Mouse (Mus musculus): ENCODE measurements at regions not wholly inside any gene's neighbourhood (a gene's known extent, or its start where the extent isn't known, plus 50 kb on each side); places are given as distances from the start of the nearest gene placed in this dataset.
A peak's percentile ranks its signal among the peaks of the same experiment; 100 is the strongest.

DNA sequence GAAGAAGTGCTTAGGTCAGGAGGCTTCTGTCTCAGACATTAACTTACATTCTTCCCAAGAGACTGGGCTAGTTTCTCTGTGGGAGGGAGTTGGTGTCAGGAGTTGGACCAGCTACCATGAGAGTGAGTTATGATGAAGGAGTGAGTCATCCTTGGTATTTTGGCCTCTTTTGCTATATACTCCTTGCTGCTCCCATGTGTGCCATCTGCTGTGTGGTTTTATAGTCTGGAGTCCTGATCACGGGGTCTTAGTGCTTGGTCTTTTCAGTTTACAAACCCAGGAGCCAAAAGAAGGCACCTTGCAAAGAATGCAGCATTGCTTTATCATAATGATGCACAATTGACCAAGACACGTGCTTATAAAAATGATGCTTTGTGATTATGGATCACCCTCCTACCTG, 56.6 kb downstream of the Zfp503 start:
- no peak for ATAC-seq (replicated peaks; ENCODE audit: poor library complexity, severe bottlenecking)

DNA sequence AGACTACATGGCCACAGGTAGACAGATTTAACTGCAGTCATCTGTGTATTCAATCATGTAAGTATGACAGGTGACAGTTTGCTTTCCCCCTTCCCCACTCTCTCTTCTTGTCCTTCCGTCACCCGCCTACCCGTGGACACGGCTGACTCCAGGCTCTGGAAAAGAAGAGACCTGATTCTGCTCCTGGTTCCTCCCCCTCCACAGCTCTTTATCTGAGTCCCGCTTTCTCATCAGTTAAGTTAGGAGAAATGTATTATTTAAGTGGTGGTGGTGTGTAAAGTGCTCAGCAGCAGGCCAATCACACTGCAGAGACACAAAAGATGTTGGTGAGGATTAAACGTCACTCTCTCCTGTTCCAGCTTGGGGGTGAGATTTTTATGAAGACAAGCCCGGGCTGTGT, 57.5 kb downstream of the Zfp503 start:
- no peak for ATAC-seq (replicated peaks; ENCODE audit: poor library complexity, severe bottlenecking)

- no peak for ATAC-seq (replicated peaks; ENCODE audit: poor library complexity, severe bottlenecking)
These were observed 60.4 kb downstream of the Zfp503 start for GRCm38 (mm10) chr14:21929048-21929447.

- ATAC-seq (replicated peaks; ENCODE audit: poor library complexity, severe bottlenecking) = no peak
These were observed 67.9 kb upstream of the Comtd1 start for GRCm38 (mm10) chr14:21916671-21917070.

DNA sequence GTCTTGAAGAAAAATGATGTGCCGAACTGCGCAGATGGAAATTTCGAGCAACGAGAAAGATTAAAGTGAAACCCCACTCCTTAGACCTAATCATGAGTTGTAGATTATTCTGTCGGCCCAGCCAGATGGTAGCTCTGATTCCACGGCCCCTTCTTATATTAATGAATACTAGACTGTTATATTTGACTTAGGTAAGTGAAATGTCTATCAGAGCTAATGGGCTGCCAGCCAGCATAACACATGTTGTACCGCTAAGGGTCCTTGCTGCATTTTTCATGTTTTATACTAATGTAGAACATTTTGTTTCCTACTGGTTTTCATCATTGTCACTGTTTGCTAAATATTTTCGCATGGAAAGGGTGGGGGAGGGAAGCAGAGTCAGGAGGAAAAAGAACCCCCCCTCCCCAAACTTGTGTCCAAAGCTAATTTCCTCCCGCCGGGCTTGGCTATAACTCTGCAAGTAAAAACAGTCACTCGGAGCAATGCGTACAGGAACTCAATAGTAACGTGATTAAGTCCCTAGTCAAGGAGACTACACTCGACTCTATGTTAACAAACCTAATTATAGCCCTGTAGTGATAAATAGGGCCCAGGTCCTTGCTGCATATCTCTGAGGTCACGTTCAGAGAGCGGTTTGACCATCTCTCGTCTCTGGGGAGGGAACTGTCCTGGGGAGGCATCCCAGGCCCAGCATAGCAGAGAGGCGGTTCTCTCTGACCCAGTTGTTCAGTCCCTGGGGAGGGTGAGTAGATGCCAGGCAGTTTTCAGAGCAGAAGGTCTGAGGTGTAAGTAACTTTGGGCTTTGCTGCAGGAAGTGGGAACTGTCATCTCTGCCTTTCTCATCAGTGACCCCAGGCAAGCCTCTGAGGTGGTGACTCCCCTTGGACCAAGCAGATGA, 56.0 kb upstream of the Comtd1 start:
- no peak for ATAC-seq (replicated peaks; ENCODE audit: poor library complexity, severe bottlenecking)

- peak; percentile 25 for ATAC-seq (replicated peaks; ENCODE audit: poor library complexity, severe bottlenecking)
These were observed 55.1 kb upstream of the Comtd1 start for GRCm38 (mm10) chr14:21903562-21904497.

DNA sequence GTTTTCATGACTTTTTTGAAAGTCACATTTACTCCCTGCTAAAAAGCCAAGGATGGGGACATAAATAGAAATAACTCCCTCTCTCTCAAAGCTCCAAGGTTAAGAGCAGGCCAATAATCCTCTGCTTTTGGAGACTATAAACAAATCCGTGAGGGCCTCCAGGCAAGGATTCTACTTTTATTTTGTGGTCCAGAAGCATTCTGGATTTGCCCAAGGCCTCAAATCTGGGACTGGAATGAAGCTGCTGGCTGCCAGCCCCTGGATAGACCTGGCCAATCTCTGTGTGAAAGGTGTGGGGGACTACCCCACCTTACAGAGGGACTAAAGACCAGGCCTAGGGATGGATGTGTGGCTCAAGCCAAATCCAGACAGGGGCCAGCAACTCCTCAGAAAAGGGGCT, 54.1 kb upstream of the Comtd1 start:
- ATAC-seq (replicated peaks; ENCODE audit: poor library complexity, severe bottlenecking) = no peak

DNA sequence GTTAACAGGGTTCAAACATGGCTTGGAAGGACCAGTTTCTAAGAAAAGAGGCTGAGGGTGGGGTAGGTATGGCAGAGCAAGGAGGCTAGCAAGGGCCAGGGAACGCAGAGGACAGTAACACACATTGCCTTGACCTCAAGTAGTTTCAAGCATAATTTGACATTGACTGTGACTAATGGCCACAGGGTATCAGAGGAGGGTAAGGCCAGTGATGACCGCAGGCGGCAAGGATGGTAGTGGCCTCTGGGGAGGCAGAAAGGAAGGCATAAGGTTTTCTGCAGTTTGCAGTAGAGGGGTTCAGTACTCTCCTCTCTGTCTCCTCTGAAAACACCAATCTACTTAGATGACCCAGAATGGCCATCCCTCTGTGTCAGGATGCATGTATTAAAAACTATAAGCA, 53.7 kb upstream of the Comtd1 start:
- ATAC-seq (replicated peaks; ENCODE audit: poor library complexity, severe bottlenecking) = no peak

DNA sequence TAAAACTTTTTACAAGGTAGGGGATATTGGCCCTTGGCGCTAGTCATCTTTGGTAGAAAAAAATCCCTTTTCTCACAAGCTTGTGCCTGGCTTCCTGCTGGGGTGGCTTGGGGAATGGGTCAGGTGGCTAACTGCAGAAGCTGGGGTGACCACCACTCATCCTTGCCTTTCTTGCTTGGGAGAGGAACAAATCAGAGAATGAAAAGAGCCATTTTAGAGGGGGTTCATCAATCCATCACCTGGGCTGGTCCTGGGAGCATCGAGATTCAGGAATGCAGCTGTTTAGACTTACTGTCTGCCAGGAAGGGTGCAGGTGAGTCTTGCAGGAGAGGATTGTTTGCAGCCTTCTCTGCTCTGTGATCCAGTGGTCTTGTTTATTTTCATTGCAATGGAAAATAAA, 52.2 kb upstream of the Comtd1 start:
- no peak for ATAC-seq (replicated peaks; ENCODE audit: poor library complexity, severe bottlenecking)

GRCm38 (mm10) chr14:21900516-21900915, 51.7 kb upstream of the Comtd1 start:
- ATAC-seq (replicated peaks; ENCODE audit: poor library complexity, severe bottlenecking) = no peak
